ENCODE assay signal across 8 mouse cellular contexts in the genomic region with DNA sequence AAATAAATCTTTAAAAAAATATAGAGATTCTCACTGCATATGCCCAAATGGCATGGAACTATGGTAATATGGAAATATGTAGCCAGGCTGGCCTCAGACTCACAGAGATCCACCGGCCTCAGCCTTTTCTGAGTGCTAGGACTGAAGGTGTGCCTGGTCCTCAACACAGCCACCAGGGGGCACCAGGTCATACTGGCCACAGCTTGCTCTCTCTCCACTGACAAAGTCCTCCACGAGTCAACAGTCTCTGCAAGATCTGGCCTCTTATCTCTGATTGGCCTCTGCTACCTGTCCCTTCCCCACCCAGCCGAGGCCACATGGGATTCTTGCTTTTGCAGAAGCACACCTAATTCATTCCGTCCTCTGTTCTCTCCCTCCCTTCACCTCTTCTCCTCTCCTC. TPM values are rescaled to one million over a fixed set of nuclear protein-coding genes. Genes with fewer than 3 reads are reported as not detected.
DNase-seq lines count a peak whose midpoint lies in the region; ATAC-seq and TF ChIP-seq lines count a peak whose summit lies in the region.

No protein-coding gene starts in this region.

- peaks cover 7% of the 10 kb centered on the region for H3K27me3 ChIP-seq in E14TG2a.4 (ENCODE audit: insufficient read depth, low read length)
- no peaks in the 10 kb centered on the region; the same call in 1 of the 2 replicates for H3K27me3 ChIP-seq in liver, embryonic 14.5 days (ENCODE audit: control insufficient read depth, insufficient read depth, low read length)

- H3K9me3 ChIP-seq in E14TG2a.4 (ENCODE audit: low read length): no peaks in the 10 kb centered on the region
- no peaks in the 10 kb centered on the region for H3K9me3 ChIP-seq in liver, embryonic 14.5 days (ENCODE audit: control insufficient read depth, low read length)

- TF ChIP-seq EP300 in liver, embryonic 14.5 days (IDR thresholded peaks at IDR 0.05; ENCODE audit: low read depth): no peak

- no peaks in the 10 kb centered on the region for H3K36me3 ChIP-seq in E14TG2a.4 (ENCODE audit: insufficient read depth, low read length)
- no peaks in the 10 kb centered on the region for H3K36me3 ChIP-seq in liver, embryonic 14.5 days (replicated peaks; ENCODE audit: control insufficient read depth, insufficient read depth, low read depth)

- intact Hi-C loops in heart, postnatal 14 days (cut with DNase I): loop anchor here (2.0 to 5.0 kb wide), 3 partner anchors 15 to 117 kb away; partner anchors contain the start of genes Bicra and Ehd2

- ATAC-seq in liver, embryonic 14.5 days (ENCODE audit: insufficient read depth): peak; percentile 84

- H3K4me3 ChIP-seq in E14TG2a.4 (replicated peaks; ENCODE audit: low read length): no peak overlapping the region
- H3K4me3 ChIP-seq in liver, embryonic 14.5 days (ENCODE audit: insufficient read depth in 1 of 2, low read depth in 2 of 2, low read length in 2 of 2): no peak overlapping the region

- H3K27ac ChIP-seq in liver, embryonic 14.5 days: no peak overlapping the region

- WGBS in liver, embryonic 14.5 days (ENCODE audit: insufficient replicate concordance): 16% methylated on average over 4 of the region's 4 CpGs

- no peak overlapping the region for H3K4me2 ChIP-seq in liver, embryonic 14.5 days (ENCODE audit: low read depth)

- peak; percentile 54 to 76 for DNase-seq in cerebellum, postnatal 25 days
- DNase-seq in cerebellum, postnatal 4 days (ENCODE audit: low spot score in 2 of 2): no peak
- DNase-seq in c-Kit-positive CD71-positive TER-119-positive erythroid progenitor cells, embryonic 14.5 days (ENCODE audit: low spot score): peak; percentile 73
- peak; percentile 81 to 82 for DNase-seq in heart, postnatal 14 days
- DNase-seq in liver, embryonic 14.5 days (ENCODE audit: low read depth in 3 of 3, low spot score in 3 of 3): peak; percentile 38 to 61 (median 54)
- DNase-seq in ovary, postnatal 14 days (ENCODE audit: low spot score): peak; percentile 52
- DNase-seq in frontal cortex, postnatal 14 days (ENCODE audit: low spot score in 2 of 2): no peak

- H3K4me1 ChIP-seq in E14TG2a.4 (replicated peaks; ENCODE audit: low read depth, low read length): peaks cover 28% of the 10 kb centered on the region
- peaks cover 0 to 4% of the 10 kb centered on the region in 2 experiments; a peak in 3 of 4 replicates for H3K4me1 ChIP-seq in liver, embryonic 14.5 days (replicated peaks; ENCODE audit: control insufficient read depth in 2 of 2, insufficient read depth in 2 of 2, low read length in 1 of 2)

- TF ChIP-seq CTCF in E14TG2a.4 (conservative IDR thresholded peaks at IDR 0.05; ENCODE audit: low read length): peak; percentile 80
- TF ChIP-seq CTCF in liver, embryonic 14.5 days (IDR thresholded peaks at IDR 0.05; ENCODE audit: low read depth): peak; percentile 96

- H3K9ac ChIP-seq in liver, embryonic 14.5 days (replicated peaks): no peak overlapping the region

RNA-seq across cellular contexts. Expression of gene Selenow, which starts 7.7 kb away (rescaled TPM):
- total RNA-seq in heart, postnatal 14 days (2021): 100 to 1,000 TPM; 149 to 162 TPM
- 169 and 186 TPM in 2 replicates for polyA plus RNA-seq in liver, embryonic 14.5 days (2012; rRNA removed)
- polyA plus RNA-seq in liver, embryonic 14.5 days (2014; fragmentation: Nextera tagmentation; extraction: Ambion mirVana): 334 and 343 TPM in 2 replicates

RNA-seq across cellular contexts. Expression of gene Nop53, which starts 16.0 kb away (rescaled TPM):
- total RNA-seq in heart, postnatal 14 days (2021): 100 to 1,000 TPM; 129 to 137 TPM
- polyA plus RNA-seq in liver, embryonic 14.5 days (2012; rRNA removed): 32.1 and 56.9 TPM in 2 replicates
- 75.9 and 96.8 TPM in 2 replicates for polyA plus RNA-seq in liver, embryonic 14.5 days (2014; fragmentation: Nextera tagmentation; extraction: Ambion mirVana)

RNA-seq across cellular contexts. Expression of gene Ehd2, which starts 37.5 kb away (rescaled TPM):
- 100 to 1,000 TPM; 172 to 182 TPM for total RNA-seq in heart, postnatal 14 days (2021)
- 2.5 and 2.7 TPM in 2 replicates for polyA plus RNA-seq in liver, embryonic 14.5 days (2012; rRNA removed)
- polyA plus RNA-seq in liver, embryonic 14.5 days (2014; fragmentation: Nextera tagmentation; extraction: Ambion mirVana): 3.0 and 3.2 TPM in 2 replicates

RNA-seq across cellular contexts. Expression of gene Crxos, which starts 47.5 kb away (rescaled TPM):
- not detected for total RNA-seq in heart, postnatal 14 days (2021)
- polyA plus RNA-seq in liver, embryonic 14.5 days (2012; rRNA removed): not detected in 2 replicates
- not detected in 2 replicates for polyA plus RNA-seq in liver, embryonic 14.5 days (2014; fragmentation: Nextera tagmentation; extraction: Ambion mirVana)

RNA-seq across cellular contexts. Expression of gene Crx, which starts 50.1 kb away (rescaled TPM):
- total RNA-seq in heart, postnatal 14 days (2021): not detected
- not detected in 2 replicates for polyA plus RNA-seq in liver, embryonic 14.5 days (2012; rRNA removed)
- polyA plus RNA-seq in liver, embryonic 14.5 days (2014; fragmentation: Nextera tagmentation; extraction: Ambion mirVana): not detected in 2 replicates

Comparison
In these comparisons a context has a peak if more than half of its experiments do, and no peak if none do; other contexts are left out.
1. DNase-seq: peak in cerebellum, postnatal 25 days (2 of 2), c-Kit-positive CD71-positive TER-119-positive erythroid progenitor cells, embryonic 14.5 days (single experiment), heart, postnatal 14 days (2 of 2), liver, embryonic 14.5 days (3 of 3) and ovary, postnatal 14 days (single experiment); none in cerebellum, postnatal 4 days (0 of 2) and frontal cortex, postnatal 14 days (0 of 2).